Mouse (Mus musculus) Patski (cell line): ENCODE data around the gene A630095N17Rik. TPM values are rescaled to one million over a fixed set of nuclear protein-coding genes. Genes with fewer than 3 reads are reported as not detected.

Experiments used
- ATAC-seq: fragments of 100-300 bp; one replicate; pipeline ENCODE4 v1.8.0; 2021
- CTCF ChIA-PET: fragments of 350-600 bp; sonication (Branson Sonifier 250); formaldehyde crosslinking; loops from one replicate; lab custom pipeline; 2022; ENCODE audit warnings: inconsistent platforms; lab: Charles Lee
- POLR2A ChIA-PET: fragments of 350-600 bp; sonication (Branson Sonifier 250); formaldehyde crosslinking; loops from one replicate; lab custom pipeline; 2022; ENCODE audit warnings: antibody characterized with exemption, inconsistent platforms; lab: Charles Lee
- DNase-seq: peaks from one replicate; pipeline ENCODE4 v3.0.0-alpha.2; 2011; ENCODE audit warnings: low read depth, low spot score
- H3K27me3 ChIP-seq: fragments of 371-371 bp; one replicate; pipeline ENCODE4 v1.5.1; 2021
- CTCF ChIP-seq: fragments of 100-300 bp; IDR thresholded peaks from one replicate; pipeline ENCODE4 v1.5.1; 2021
- in situ Hi-C: fragments of 300-500 bp; cut with MboI; formaldehyde crosslinking; loops from 3 replicates; pipeline ENCODE4 v1.11.1; 2018; ENCODE audit warnings: low pct_unique_long_range_greater_than_20kb, mixed read lengths
- polyA plus RNA-seq: library from polyadenylated mRNA; unstranded; gene quantifications from one replicate; pipeline ENCODE4 v1.2.3, GENCODE M21; 2021

The A630095N17Rik gene
- polyA plus RNA-seq, 1 experiment from 2014 or later = 0.15 TPM

GRCm38 (mm10) chr1:75180105-75180590 lies 51.8 kb downstream of the A630095N17Rik start, which contains the start of gene Abcb6:
TSS of gene Abcb6 (minus strand) at chr1:75180392.
- no peaks in the 10 kb centered on the region for H3K27me3 ChIP-seq
- POLR2A ChIA-PET = interaction anchor here (1.2 to 2.3 kb wide), 2 partner anchors 10 to 11 kb away, joined by 4 to 15 read pairs; partner anchors contain the start of genes Ankzf1 and Atg9a
- DNase-seq (peak; percentile 25), ATAC-seq (peak; percentile 77)
- in situ Hi-C loops = loop anchor here (10.0 kb wide), 1 partner anchor 75 kb away; no protein-coding TSS in a partner anchor
- no peak for TF ChIP-seq CTCF
- CTCF ChIA-PET = interaction anchor here (0.6 to 1.5 kb wide), 5 partner anchors 10 to 40 kb away, joined by 3 to 4 read pairs (median 3); partner anchors contain the start of gene Zfand2b

DNA sequence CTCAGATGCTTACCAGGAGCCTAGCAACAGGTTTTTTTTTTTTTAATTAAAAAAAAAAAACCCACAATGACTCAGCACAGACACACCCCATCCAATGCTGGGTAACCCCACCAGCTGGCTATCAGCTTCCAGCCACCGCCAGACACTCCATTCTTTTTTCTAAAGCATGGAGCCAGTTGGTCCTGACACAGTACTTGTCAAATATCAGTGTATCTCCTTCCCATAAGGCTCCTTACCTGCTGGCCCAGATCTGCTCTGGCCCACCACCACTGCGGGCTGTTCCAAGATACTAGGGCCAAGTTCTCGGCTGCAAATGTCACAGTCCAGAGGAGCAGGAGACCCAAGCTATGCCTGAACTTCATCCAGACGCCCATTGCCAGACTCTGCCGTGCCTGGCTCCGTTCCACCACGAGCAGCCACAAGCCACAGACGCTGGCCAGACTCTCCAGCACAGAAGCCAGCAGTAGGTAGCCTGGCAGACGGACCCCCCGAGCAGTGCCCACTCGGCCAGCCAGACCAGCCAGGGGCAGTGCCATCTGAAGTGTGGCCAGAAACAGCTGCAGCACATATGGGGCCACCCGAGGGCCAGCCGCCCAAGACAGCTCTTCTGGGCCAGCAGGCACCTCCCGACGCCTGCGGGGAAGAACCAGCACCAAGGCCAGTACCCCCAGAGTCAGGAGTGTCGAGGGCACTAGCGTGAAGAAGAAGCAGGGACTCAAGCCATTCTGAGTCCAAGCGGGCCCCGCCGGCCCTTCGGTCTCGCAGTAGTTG lies 52.4 kb downstream of the A630095N17Rik start:
- DNase-seq = peak; percentile 28
- ChIA-PET CTCF (interaction anchor here (0.7 to 3.4 kb wide), 6 partner anchors 9 to 72 kb away, joined by 3 to 10 read pairs (median 4); partner anchors contain the start of gene Zfand2b), POLR2A (interaction anchor here (1.2 to 2.3 kb wide), 2 partner anchors 10 to 11 kb away, joined by 4 to 15 read pairs; partner anchors contain the start of genes Ankzf1 and Atg9a)
- no peaks in the 10 kb centered on the region for H3K27me3 ChIP-seq
- peak; percentile 55 for ATAC-seq
- TF ChIP-seq CTCF = no peak
- in situ Hi-C loops = loop anchor here (10.0 kb wide), 1 partner anchor 75 kb away; no protein-coding TSS in a partner anchor

Other genes starting within 250 kb of the A630095N17Rik start
- gene Nhej1, start 106.9 kb downstream of the A630095N17Rik start, polyA plus RNA-seq = 7.0 TPM
- gene Slc23a3, start 98.2 kb downstream of the A630095N17Rik start, polyA plus RNA-seq = 0.12 TPM
- gene Cnppd1, start 89.4 kb downstream of the A630095N17Rik start, polyA plus RNA-seq = 64.4 TPM
- gene Retreg2, start 89.3 kb downstream of the A630095N17Rik start, polyA plus RNA-seq = 107 TPM
- gene Zfand2b, start 63.5 kb downstream of the A630095N17Rik start, polyA plus RNA-seq = 27.0 TPM
- gene Abcb6, start 51.7 kb downstream of the A630095N17Rik start, polyA plus RNA-seq = 25.9 TPM
- gene Ankzf1, start 40.0 kb downstream of the A630095N17Rik start, polyA plus RNA-seq = 28.5 TPM
- gene Atg9a, start 39.9 kb downstream of the A630095N17Rik start, polyA plus RNA-seq = 33.2 TPM
- gene Glb1l, start 21.3 kb downstream of the A630095N17Rik start, polyA plus RNA-seq = 30.9 TPM
- gene Stk16, start 21.3 kb downstream of the A630095N17Rik start, polyA plus RNA-seq = 181 TPM
- 200 TPM for gene Tuba4a, start 12.2 kb downstream of the A630095N17Rik start, polyA plus RNA-seq
- 54.1 TPM for gene Dnajb2, start 4.3 kb upstream of the A630095N17Rik start, polyA plus RNA-seq
- 0.33 TPM for gene Ptprn, start 32.4 kb upstream of the A630095N17Rik start, polyA plus RNA-seq
- gene Resp18, start 46.3 kb upstream of the A630095N17Rik start, polyA plus RNA-seq = not detected
- gene Dnpep, start 85.9 kb upstream of the A630095N17Rik start, polyA plus RNA-seq = 151 TPM
- gene Des, start 128.2 kb upstream of the A630095N17Rik start, polyA plus RNA-seq = 0.23 TPM
- gene Speg, start 143.2 kb upstream of the A630095N17Rik start, polyA plus RNA-seq = 73.0 TPM
- 76.8 TPM for gene Gmppa, start 203.8 kb upstream of the A630095N17Rik start, polyA plus RNA-seq
- gene Asic4, start 218.3 kb upstream of the A630095N17Rik start, polyA plus RNA-seq = 0.04 TPM
- 65.0 TPM for gene Chpf, start 247.2 kb upstream of the A630095N17Rik start, polyA plus RNA-seq
- 1.7 TPM for gene Tmem198, start 247.4 kb upstream of the A630095N17Rik start, polyA plus RNA-seq